Mouse (Mus musculus) brain, adult 2 months (tissue): ENCODE data around the gene Capn9.

ENCODE experiments used
- DNase-seq: peaks from one replicate; pipeline ENCODE4 v3.0.0; 2011; ENCODE audit warnings: low read depth, low spot score

Capn9 gene

DNA sequence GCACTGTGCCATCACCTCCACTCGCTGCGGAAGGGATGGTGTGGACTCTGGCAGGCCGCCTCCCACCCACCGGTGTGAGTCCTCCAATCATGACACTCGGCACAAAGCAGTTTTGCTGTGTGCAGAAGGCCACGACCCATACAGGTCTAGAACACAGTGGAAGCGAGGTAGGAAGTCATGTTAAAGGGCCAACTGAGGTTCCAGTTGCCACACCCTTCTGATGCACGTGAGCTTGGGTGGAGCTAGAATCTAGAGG, 59.3 kb downstream of the Capn9 start:
- DNase-seq: no peak

DNA sequence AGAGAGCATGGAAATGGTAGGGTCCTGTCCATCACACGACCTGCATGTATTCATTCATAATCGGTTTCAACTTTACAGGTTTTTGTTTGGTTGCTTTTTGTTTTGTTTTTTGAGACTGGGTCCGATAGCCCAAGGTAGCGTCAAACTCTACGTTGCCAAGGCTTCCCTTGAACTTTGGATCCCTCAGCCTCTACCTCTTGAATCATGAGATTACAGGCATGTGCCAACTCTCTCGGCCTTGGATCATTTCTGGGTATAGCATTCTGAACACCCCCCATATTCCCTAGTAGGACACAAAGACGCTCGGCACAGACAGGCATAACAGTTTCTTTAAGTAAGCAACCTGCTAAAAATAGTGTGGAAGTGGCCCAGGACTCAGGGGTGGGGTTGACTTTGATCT, 65.7 kb downstream of the Capn9 start:
- no peak for DNase-seq

DNA sequence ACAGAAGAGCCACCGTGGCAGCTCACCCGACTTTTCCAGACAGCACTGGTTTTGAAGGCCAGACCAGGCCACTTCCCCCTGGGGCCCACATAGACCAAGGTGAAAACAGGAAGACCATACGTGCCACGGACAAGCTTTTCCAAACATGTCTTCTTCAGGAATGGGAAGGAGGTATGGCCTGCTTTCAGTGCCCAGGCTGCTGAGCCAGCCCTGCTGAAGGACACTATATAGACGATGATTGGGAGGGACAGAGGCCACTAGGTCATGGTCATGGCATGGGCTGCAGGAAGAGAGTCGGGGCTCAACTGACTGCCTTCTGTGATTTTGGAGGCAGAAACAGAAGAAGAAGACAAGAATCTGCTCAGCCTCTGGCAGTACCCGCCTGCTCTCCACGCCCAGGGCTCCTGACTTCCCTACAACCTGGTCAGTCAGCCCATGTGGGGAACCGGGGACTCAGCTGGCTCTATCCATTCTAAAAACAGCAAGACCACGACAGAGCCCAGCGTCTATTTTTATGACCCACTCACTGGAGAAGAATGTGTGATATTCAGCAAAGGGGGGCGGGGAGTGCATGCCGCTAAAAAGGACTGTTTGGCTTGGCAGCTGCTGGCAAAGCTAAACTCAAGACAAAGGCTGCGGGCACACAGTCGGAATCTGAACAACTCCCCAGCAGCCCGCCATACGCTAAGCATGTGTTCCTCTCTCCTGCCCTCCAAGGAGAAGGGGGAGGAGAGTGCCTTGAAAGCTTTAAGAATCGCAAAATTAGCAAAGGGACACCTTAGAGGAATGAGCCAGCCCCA, 67.8 kb downstream of the Capn9 start:
- peak; percentile 91 for DNase-seq

DNA sequence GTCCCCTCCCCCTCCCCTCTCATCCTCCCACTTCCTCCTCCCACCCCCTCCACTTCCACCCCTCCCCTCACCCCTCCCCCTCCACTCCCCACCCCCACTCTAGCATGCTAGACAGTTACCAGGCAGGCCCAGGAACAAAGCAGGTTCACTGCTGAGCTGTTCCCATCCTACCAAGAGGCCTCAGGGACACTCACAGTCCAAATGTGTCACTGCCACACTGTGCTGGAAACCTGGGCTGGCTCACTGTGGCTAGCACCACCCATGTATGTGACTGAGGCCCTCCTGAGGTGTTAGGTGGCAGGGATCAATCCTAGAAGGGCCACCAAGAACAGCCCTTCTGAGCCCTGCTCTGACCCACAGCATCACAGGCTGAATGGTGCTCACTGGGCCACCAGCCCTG, 72.4 kb downstream of the Capn9 start:
- DNase-seq: no peak

DNA sequence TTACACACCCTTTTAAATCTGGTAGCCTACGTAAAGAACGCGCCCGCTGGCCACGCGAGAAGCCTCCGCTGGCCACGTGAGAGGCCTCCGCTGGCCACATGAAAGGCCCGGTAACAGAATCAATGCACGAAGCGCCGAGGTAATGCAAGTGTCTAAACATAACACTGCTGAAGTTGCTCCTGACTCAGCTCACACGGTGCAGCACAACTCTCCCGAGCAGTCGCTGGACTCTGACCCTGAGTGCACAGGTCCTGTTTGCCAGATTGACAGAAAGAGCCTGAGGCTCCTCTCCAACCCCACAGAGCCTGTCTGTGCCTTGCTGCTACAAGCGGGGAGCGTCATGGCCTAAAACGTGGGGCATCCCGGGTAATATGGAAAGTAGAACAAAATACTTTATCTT, 75.9 kb downstream of the Capn9 start:
- DNase-seq: no peak

DNA sequence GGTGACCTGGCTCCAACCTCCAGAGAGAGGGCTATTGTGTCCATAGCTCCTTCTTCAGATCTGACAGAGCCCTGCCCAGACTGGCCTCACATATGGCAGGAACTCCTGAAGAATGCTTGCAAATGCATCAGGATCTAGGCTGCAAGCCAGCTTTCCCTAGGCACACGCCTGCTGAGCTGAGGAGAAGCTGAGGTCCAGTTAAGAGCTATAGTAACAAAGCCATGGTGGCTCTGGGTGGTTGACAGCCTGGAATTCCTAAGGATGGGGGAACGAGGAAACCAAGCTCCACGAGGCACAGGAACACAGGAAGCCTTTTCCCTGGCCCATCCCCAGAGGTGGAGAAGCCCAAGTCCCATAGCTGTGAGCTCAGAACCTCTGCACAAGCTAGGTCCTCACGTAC, 76.6 kb downstream of the Capn9 start:
- peak; percentile 89 for DNase-seq

DNA sequence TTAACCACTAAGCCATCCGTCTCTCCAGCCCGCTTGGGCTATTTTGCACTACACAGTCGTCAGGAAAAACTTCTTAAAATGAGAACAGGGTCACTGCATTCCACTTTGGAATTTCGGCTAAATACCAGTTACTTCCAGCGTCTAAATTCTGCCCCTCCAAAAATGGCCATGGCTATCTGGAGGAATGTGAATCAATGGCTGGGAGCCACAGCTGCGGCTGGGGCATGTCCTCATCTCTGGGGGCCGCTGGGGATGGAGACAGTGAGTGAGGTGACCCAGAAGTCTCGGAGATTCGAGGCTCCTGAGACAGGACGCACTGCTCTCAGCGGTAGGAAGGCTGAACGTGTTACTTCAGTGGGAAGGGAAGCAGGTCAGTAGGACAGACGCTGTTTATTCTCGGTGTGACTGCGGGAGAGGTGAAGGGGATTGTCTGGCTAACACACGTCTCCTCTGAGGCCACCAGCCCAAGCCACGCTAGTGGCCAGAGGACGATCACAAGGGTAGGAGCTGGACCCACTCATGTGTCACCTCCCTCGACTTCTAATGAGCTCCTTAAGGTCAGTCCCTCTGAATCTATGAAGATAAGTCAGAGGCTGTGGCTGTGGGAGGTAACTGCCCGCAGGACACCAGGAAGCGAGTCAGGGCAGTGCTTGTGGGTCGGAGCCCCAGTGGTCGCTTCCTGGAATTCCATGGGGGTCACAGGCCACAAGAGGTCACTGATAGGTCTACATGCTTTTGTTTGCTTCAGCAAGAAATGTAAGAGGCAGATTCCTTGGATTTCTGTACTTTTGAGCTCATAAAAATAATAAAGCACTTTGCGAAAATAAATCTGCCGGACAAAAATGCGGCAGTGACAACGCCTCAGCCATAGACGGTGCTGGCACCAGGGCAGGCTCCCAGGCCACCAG, 77.9 kb downstream of the Capn9 start:
- no peak for DNase-seq

DNA sequence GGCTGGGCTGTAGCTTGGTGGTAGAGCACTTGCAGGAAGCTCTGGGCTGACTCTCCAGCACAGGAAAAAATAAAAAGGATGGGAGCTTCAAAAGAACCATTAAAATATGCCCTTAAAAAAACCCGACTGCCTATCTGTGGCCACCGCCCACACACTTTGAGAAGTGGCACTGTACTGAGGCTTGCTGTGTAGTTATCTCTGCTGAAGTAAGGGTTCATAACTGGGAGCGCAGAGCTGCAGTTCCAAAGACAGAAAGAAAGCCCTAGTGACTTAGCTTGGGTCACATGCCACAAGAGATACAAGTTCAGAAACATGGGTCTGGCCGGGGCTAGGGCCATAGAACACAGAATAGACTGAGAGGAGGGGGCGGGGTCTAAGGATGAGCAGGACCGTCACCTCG, 82.0 kb downstream of the Capn9 start:
- DNase-seq: peak; percentile 30

DNA sequence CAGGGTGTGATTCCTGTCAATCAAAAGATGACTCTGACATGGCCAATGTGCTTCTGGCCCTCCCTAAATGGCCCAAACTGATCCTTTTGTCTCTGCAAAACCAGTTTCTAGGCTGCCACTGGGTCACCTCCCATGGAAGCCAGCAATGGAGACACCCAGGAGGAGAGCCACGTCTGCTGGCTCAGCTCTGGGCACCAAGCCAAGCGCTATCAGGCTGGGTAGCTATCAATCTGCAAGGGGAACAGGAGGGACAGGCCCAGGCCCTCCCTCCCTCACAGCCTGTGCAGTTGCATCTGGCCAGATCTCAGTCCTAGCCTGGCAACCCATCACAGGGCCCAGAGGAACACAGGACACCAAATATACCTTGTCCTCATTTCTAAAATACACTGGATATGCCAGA, 82.5 kb downstream of the Capn9 start:
- peak; percentile 74 for DNase-seq

DNA sequence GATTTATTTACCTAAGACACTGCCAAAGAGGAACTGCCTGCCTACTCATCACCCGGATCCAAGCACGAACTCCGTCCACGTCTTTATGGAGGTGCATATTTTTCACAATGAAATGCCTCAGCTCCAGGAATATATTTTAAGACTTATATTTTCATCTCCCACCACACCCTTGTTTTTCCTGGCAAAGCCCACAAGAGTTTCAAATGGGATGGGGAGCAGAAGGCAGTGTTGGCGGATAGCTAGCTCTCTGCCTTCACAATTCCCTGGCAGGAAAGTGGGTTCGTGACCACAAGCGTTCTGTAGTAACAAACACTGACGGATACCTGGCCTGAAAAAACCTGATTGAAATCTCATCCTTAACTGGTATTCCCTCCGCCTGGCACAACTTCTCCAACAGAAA, 85.9 kb downstream of the Capn9 start:
- peak; percentile 87 for DNase-seq

DNA sequence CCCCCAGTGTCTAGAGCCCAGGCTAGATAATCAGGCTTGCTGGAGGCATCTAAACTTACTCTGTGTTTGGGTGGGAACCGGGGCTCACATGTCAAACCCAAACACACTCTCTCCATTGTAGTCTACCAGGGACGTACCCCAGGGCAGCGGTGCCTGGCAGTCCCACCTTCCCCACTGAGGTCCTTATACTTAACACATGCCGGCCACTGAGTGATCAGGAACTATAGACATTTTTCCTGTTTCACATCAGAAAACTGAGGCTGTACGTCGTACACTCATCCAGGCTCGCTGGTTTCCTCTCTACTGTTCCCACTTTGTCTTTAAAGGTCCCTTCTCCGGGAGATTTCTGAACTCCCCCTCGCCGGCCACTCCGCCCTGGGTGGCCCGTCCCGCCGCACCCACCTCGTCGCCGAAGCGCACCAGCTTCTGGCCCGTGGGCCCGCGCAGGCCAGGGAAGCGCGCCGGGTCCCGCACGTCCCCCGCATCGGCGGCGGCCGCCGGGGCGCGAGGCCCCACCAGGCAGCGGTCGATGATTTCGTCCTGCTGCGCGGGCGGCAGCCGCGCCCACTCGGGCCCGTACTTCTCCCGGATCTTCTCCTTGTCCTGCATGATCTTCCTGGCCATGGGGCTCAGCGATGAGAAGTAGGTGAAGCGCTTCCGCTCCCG, 86.7 kb downstream of the Capn9 start:
- DNase-seq: peak; percentile 29

DNA sequence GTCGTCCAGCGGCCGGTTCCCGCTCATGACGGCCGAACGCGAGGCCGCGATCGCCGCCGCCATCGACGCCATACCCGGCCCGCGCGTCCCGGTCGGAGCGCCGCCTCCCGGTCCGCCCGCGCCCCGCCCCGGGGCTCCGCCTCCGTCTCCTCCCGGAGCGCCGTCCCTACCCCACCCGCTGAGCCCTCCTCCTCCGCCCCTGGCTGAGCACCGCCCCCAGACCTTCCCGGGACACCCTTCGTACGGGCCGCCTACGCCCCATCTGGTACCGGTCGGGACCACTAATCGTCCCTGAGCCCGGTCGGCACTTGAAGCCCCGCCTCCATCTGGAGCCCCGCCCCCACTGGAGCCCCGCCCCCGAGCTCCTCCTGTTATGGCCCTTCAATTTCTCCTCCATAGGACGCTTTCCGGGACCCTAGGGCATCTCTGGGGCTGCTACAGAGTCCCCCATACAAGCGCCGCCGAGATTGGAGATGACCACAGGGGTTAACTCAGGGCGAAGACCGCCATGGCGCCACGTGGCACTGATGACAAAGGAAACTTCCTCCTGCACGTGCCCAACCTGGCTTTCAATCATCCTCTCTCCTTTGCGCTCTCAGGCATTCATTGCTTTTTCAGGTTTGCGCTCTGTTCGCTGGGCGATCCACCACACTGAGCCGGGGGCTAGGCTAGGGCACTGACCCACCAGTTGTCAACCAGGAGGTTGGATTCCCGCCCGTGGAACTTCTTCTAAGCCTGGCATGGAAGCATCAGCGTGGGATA, 87.4 kb downstream of the Capn9 start, which contains the start of gene 2310022B05Rik:
2310022B05Rik (minus strand) TSS at position 258 of the 762 bp plus-strand sequence.
- peak; percentile 91 for DNase-seq

DNA sequence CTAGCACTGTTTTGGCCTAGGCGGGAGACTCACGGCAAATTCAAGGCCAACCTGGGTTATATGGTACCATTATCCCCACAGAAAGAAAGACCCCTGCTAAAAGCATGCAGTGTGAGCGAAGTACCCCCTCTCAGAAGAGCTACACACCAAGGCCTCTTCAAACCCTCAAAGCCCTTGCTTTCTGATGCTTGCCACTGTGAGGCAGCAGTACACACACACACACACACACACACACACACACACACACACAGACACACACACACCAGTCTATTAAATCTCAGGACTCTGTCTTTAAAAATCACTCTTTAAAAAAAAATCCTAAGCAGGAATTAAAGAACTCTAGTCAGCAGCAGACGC, 87.9 kb downstream of the Capn9 start:
- no peak for DNase-seq

DNA sequence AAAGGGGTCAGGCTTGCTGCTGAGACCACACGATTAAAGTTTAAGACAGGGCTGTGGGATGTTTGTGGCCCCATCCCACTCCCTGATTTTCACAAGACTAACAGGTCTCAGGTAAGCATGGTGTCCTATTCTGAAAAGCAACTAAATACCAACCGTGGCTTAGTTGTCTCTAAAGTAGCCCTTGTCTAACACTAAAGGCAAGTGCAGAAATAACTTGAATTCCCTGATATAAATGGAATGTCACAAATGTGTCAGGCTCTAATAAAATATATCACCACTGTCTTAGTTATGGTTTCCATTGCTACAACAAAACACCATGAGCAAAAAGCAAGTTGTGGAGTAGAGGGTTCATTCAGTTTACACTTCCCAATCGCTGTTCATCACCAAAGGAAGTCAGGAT, 88.5 kb downstream of the Capn9 start:
- DNase-seq: no peak
